Mouse (Mus musculus) spleen, adult 12 weeks (tissue): ENCODE measurements at regions not wholly inside any gene's neighbourhood (a gene's known extent, or its start where the extent isn't known, plus 50 kb on each side); places are given as distances from the start of the nearest gene placed in this dataset.

Experiments used
- DNase-seq: peaks from one replicate; pipeline ENCODE4 v3.0.0; 2022; ENCODE audit warnings: low spot score

DNA sequence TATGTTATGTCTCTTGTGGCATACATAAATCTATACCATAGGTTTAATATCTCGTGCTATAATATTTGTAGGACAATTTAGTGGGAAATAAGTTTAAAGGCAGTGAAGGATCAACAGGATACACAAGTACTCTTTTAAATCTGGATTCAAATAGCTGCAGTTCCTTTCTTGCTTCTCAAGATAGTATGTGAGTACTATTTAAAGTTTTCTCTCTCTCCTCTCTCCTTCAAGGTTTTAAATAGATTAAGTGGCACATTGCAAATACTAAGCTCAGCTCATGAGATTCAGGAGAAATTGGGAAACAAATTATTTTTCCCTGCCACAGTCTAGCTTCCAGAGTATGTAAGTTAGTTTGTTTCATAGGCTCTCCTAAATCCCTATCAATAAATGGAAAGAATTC lies 1103.9 kb downstream of the Ndufa4 start:
- DNase-seq, result no peak

DNA sequence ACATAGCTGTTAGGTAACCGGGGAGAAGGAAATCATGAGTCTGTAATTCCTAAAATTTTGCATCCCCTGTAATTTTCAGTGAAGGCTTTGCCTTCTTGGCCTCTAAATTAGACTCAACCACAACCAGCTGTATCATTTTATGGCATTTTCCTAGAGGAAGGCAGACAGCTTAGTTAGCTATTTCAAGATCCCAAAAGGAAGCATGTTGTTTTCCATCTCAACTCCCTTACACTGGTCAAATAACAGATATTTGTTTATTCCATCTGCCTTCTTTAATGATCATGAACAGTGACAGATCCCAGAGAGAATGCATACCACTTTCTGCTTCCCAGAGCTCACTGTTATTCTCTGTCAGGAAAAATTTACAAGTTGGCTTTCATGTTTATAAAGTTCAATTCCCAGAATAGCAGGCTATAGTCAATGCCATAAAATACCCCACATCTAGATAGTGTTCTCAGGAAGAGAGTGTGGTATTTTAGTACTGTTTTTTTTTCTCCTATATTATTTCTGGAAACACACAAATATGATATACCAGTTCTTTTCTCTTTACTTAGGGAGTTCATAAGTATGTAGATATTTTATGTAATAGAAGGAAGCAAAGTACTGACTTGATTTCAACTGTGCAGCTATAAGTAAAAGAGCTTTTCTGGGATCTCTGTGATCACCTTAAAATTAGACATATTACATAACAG lies 1148.5 kb downstream of the Ndufa4 start:
- DNase-seq, result no peak

DNA sequence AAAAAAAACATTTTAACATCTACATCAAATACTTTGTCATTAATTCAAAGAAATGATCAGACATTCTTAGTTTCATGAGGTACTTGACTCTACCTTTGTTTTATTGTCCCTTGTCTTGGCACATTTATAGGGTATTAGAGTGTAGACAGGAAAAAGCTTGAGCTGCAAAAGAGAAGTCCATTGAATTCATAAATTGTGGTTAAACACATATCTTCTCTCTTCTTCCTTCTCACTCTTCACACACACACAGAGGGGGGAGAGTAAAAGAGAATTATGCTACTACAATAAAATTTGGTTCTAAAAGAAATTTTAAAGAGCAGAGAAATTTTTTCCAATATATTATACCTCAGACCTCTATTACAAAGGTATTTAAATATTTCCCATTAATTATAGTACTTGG lies 1149.2 kb downstream of the Ndufa4 start:
- DNase-seq, result no peak

GRCm38 (mm10) chr6:10744056-10744455 lies 1163.2 kb downstream of the Ndufa4 start:
- DNase-seq, result no peak

DNA sequence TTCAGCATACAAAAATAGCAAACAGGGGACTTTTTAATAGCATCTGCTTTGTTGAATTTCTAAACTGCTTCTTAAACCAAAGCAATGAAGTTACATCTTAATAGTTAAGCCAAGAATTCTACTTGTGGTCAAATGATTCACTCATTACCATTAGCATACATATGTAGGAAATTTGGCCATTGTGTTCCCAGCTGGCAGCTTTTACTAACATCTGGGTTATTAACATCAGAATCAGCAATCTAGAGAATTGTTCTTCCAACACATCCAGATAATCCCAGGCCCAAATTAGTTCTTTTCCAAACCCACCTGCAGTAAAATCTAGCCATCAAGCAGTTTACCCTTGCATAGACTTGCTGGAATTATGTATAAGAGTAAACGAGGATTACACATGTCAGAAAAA lies 1184.7 kb downstream of the Ndufa4 start:
- no peak for DNase-seq

GRCm38 (mm10) chr6:10690526-10690925 lies 1216.8 kb downstream of the Ndufa4 start:
- peak; percentile 14 for DNase-seq
